Mouse (Mus musculus): Measurements from ENCODE around the gene Slc6a2. TPM values are rescaled to one million over a fixed set of nuclear protein-coding genes. Genes with fewer than 3 reads are reported as not detected.

Gene Slc6a2
- total and polyA plus RNA-seq, 3 experiments: under 0.01 TPM; not detected in 2

GRCm38 (mm10) chr8:93010286-93010685, 50.4 kb downstream of the Slc6a2 start:
- H3K27me3 ChIP-seq (ENCODE audit: insufficient read depth, low read length): no peaks in the 10 kb centered on the region
- H3K4me1 ChIP-seq (ENCODE audit: insufficient read depth, low read depth, low read length): no peaks in the 10 kb centered on the region
- H3K4me3 ChIP-seq (ENCODE audit: low read depth, low read length): no peak overlapping the region
- TF ChIP-seq CTCF (IDR thresholded peaks at IDR 0.05; ENCODE audit: low read depth, low read length): no peak
- DNase-seq (ENCODE audit: low spot score): no peak
- H3K9me3 ChIP-seq (replicated peaks): peaks cover 2% of the 10 kb centered on the region; the same call in 1 of the 2 replicates
- H3K36me3 ChIP-seq (replicated peaks): no peaks in the 10 kb centered on the region
- no peak for ATAC-seq (ENCODE audit: extremely low read depth, insufficient number of reproducible peaks, low FRiP score, poor library complexity, severe bottlenecking)

- Histone ChIP-seq H3K4me3 (ENCODE audit: low read depth, low read length) (no peak overlapping the region), H3K9me3 (replicated peaks) (peaks cover 2% of the 10 kb centered on the region; the same call in 1 of the 2 replicates), H3K27me3 (ENCODE audit: insufficient read depth, low read length) (no peaks in the 10 kb centered on the region), H3K36me3 (replicated peaks) (no peaks in the 10 kb centered on the region), H3K4me1 (ENCODE audit: insufficient read depth, low read depth, low read length) (no peaks in the 10 kb centered on the region)
- TF ChIP-seq GATA1 (IDR thresholded peaks at IDR 0.05; ENCODE audit: borderline replicate concordance, low read length) (no peak), CTCF (IDR thresholded peaks at IDR 0.05; ENCODE audit: low read depth, low read length) (peak; percentile 35; the same call in 1 of the 2 replicates)
- DNase-seq (ENCODE audit: low spot score) (no peak), ATAC-seq (ENCODE audit: extremely low read depth, insufficient number of reproducible peaks, low FRiP score, poor library complexity, severe bottlenecking) (no peak)
Observed at GRCm38 (mm10) chr8:93011439-93011838, 51.6 kb downstream of the Slc6a2 start.

- no peak for ATAC-seq (ENCODE audit: extremely low read depth, insufficient number of reproducible peaks, low FRiP score, poor library complexity, severe bottlenecking)
- no peaks in the 10 kb centered on the region for H3K4me1 ChIP-seq (ENCODE audit: insufficient read depth, low read depth, low read length)
- peaks cover 2% of the 10 kb centered on the region; the same call in 1 of the 2 replicates for H3K9me3 ChIP-seq (replicated peaks)
- TF ChIP-seq POLR2AphosphoS5 (IDR thresholded peaks at IDR 0.05; ENCODE audit: insufficient replicate concordance, low read depth, low read length): no peak
- TF ChIP-seq GATA2 (IDR thresholded peaks at IDR 0.05; ENCODE audit: borderline replicate concordance, low read depth, low read length): no peak
- no peak for TF ChIP-seq GATA1 (IDR thresholded peaks at IDR 0.05; ENCODE audit: borderline replicate concordance, low read length)
- no peak for TF ChIP-seq CTCF (IDR thresholded peaks at IDR 0.05; ENCODE audit: low read depth, low read length)
- TF ChIP-seq TAL1 (conservative IDR thresholded peaks at IDR 0.05; ENCODE audit: low read depth, low read length): no peak
- no peak overlapping the region for H3K4me3 ChIP-seq (ENCODE audit: low read depth, low read length)
- no peak for DNase-seq (ENCODE audit: low spot score)
- H3K36me3 ChIP-seq (replicated peaks): no peaks in the 10 kb centered on the region
- H3K27me3 ChIP-seq (ENCODE audit: insufficient read depth, low read length): no peaks in the 10 kb centered on the region
Observed at GRCm38 (mm10) chr8:93012226-93012625, 52.3 kb downstream of the Slc6a2 start.

GRCm38 (mm10) chr8:93014300-93014699, 54.4 kb downstream of the Slc6a2 start:
- Histone ChIP-seq H3K9me3 (replicated peaks) (no peaks in the 10 kb centered on the region), H3K4me3 (ENCODE audit: low read depth, low read length) (no peak overlapping the region), H3K27me3 (ENCODE audit: insufficient read depth, low read length) (no peaks in the 10 kb centered on the region), H3K4me1 (ENCODE audit: insufficient read depth, low read depth, low read length) (no peaks in the 10 kb centered on the region), H3K36me3 (replicated peaks) (no peaks in the 10 kb centered on the region)
- DNase-seq (ENCODE audit: low spot score) (no peak), ATAC-seq (ENCODE audit: extremely low read depth, insufficient number of reproducible peaks, low FRiP score, poor library complexity, severe bottlenecking) (no peak)
- TF ChIP-seq GATA2 (IDR thresholded peaks at IDR 0.05; ENCODE audit: borderline replicate concordance, low read depth, low read length) (no peak), POLR2AphosphoS5 (IDR thresholded peaks at IDR 0.05; ENCODE audit: insufficient replicate concordance, low read depth, low read length) (no peak), CTCF (IDR thresholded peaks at IDR 0.05; ENCODE audit: low read depth, low read length) (no peak), GATA1 (IDR thresholded peaks at IDR 0.05; ENCODE audit: borderline replicate concordance, low read length) (no peak), TAL1 (conservative IDR thresholded peaks at IDR 0.05; ENCODE audit: low read depth, low read length) (no peak)

- Histone ChIP-seq H3K9me3 (replicated peaks) (peaks cover 18% of the 10 kb centered on the region), H3K4me3 (ENCODE audit: low read depth, low read length) (no peak overlapping the region), H3K4me1 (ENCODE audit: insufficient read depth, low read depth, low read length) (no peaks in the 10 kb centered on the region), H3K36me3 (replicated peaks) (no peaks in the 10 kb centered on the region), H3K27me3 (ENCODE audit: insufficient read depth, low read length) (no peaks in the 10 kb centered on the region)
- no peak for ATAC-seq (ENCODE audit: extremely low read depth, insufficient number of reproducible peaks, low FRiP score, poor library complexity, severe bottlenecking)
- DNase-seq (ENCODE audit: low spot score): no peak
- no peak for TF ChIP-seq GATA1 (IDR thresholded peaks at IDR 0.05; ENCODE audit: borderline replicate concordance, low read length)
- TF ChIP-seq CTCF (IDR thresholded peaks at IDR 0.05; ENCODE audit: low read depth, low read length): no peak
- TF ChIP-seq GATA2 (IDR thresholded peaks at IDR 0.05; ENCODE audit: borderline replicate concordance, low read depth, low read length): no peak
- TF ChIP-seq POLR2AphosphoS5 (IDR thresholded peaks at IDR 0.05; ENCODE audit: insufficient replicate concordance, low read depth, low read length): no peak
- TF ChIP-seq TAL1 (conservative IDR thresholded peaks at IDR 0.05; ENCODE audit: low read depth, low read length): no peak
Observed at GRCm38 (mm10) chr8:93021738-93022137, 61.9 kb downstream of the Slc6a2 start.

DNA sequence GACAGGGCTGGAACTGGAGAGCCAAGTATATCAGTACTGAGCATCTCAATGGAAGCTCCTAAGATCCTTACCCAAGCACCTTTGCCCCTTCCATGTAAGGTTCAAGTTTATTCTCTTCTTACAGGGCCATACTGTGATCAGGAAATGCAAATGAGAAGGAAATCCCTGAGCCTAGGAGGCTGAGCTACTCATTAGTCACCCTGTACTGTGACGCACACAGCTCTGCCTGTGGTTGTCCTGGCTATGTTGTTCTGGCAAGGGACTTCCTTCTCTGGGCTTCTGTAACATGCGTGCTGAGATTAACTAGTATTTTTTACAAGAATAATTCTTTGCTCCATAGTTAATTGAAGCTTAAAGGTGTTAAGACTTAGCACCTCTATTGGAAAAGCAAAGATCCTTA, 70.8 kb downstream of the Slc6a2 start:
- no peak for DNase-seq (ENCODE audit: low spot score)
- H3K9me3 ChIP-seq (replicated peaks): peaks cover 19% of the 10 kb centered on the region
- H3K36me3 ChIP-seq (replicated peaks): no peaks in the 10 kb centered on the region
- no peaks in the 10 kb centered on the region for H3K27me3 ChIP-seq (ENCODE audit: insufficient read depth, low read length)
- no peaks in the 10 kb centered on the region for H3K4me1 ChIP-seq (ENCODE audit: insufficient read depth, low read depth, low read length)
- no peak for ATAC-seq (ENCODE audit: extremely low read depth, insufficient number of reproducible peaks, low FRiP score, poor library complexity, severe bottlenecking)
- H3K4me3 ChIP-seq (ENCODE audit: low read depth, low read length): no peak overlapping the region
- TF ChIP-seq GATA1 (IDR thresholded peaks at IDR 0.05; ENCODE audit: borderline replicate concordance, low read length): no peak
- TF ChIP-seq GATA2 (IDR thresholded peaks at IDR 0.05; ENCODE audit: borderline replicate concordance, low read depth, low read length): no peak

- Histone ChIP-seq H3K27me3 (ENCODE audit: insufficient read depth, low read length) (no peaks in the 10 kb centered on the region), H3K4me1 (ENCODE audit: insufficient read depth, low read depth, low read length) (no peaks in the 10 kb centered on the region), H3K9me3 (replicated peaks) (peaks cover 10% of the 10 kb centered on the region), H3K4me3 (ENCODE audit: low read depth, low read length) (no peak overlapping the region), H3K36me3 (replicated peaks) (no peaks in the 10 kb centered on the region)
- no peak for TF ChIP-seq TAL1 (conservative IDR thresholded peaks at IDR 0.05; ENCODE audit: low read depth, low read length)
- no peak for TF ChIP-seq CTCF (IDR thresholded peaks at IDR 0.05; ENCODE audit: low read depth, low read length)
- DNase-seq (ENCODE audit: low spot score): no peak
- no peak for ATAC-seq (ENCODE audit: extremely low read depth, insufficient number of reproducible peaks, low FRiP score, poor library complexity, severe bottlenecking)
Observed at GRCm38 (mm10) chr8:93038831-93039230, 79.0 kb downstream of the Slc6a2 start.
